Mouse (Mus musculus) adrenal gland, postnatal 4 days (tissue): ENCODE data around the gene Fus. TPM values are rescaled to one million over a fixed set of nuclear protein-coding genes. Genes with fewer than 3 reads are reported as not detected.
"Not testable (repeated sequence)": the region's sequence is repeated elsewhere in the genome, so short reads cannot be mapped to it uniquely, and the experiment has no call there.

Experiments used
- DNase-seq, 2 experiments: peaks; one replicate each; pipeline ENCODE4 v3.0.0; 2021 to 2022; ENCODE audit warnings: low spot score in 2 of 2, mixed read lengths in 2 of 2
- total RNA-seq, 2 experiments: library from RNA; stranded (reverse); gene quantifications; 2 replicates each; pipeline ENCODE4 v1.2.3; 2021

Gene Fus
- total RNA-seq, 2 experiments from 2014 or later = 555 to 559 TPM

DNA sequence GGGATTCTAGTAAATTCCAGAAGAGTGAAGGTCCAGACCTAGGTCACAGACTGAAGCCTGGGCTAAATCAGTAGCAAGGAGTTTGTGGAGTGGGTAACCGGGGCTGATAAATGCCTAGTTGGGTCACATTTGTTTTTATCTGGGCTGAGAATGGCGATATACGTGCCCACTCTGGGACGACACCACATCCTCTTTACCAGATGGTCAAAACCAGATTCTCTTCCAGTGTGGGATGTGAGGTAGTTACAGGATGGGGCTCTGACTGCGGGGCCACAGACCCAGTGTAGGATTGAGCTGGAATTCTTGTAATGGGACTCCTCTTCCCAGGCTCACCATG, 36.9 kb downstream of the Fus start:
- DNase-seq = no peak

DNA sequence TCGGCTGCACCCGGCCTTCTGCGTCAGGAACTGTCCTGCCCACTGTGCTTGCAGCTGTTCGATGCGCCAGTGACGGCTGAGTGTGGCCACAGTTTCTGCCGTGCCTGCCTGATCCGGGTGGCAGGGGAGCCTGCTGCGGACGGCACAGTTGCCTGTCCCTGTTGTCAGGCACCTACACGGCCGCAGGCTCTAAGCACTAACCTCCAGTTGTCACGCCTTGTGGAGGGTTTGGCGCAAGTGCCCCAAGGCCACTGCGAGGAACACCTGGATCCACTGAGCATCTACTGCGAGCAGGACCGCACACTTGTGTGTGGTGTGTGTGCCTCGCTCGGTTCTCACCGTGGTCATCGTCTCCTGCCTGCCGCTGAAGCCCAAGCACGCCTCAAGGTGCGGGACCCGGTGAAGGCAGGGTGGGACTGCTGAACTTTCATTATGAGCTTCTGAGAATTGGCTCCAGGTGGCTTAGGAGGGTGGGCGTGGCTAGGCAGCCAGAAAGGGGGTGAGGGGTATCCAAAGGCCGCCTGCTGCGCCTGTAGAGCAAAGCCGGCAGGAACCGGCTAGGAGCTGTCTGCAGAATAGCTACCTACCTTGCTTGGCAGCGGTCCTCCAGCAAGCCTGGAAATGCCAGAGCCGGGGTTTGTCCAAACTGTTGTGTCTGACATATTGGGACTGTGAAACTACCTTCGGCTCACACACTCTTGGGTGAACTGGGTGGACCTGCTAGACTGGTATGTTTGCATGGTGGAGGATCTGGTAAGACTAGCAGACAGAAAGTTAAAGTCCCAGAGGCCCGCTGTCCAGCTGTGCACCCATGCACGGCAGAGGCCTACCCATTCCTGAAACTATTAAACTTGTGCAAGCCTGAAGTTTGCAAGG, 37.5 kb downstream of the Fus start:
- no peak for DNase-seq

DNA sequence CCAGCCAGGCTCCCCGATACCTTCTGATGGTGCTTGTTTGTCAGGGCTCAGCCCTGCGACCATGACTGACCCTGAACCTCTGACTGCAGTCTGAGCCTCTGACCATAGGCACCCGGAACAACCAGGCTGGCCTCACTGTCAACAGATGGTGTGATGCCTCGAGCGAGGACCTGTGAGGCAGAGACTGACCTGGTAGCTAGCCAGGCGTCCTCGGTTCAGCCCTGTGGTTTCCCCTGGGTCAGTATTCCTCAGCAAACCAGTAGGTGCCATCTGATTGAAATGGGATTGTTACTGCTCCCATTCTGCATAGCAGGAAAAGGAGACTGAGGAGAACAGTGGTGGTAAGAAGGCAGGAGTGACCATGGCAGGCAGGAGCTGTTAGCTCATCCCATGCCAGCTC, 38.9 kb downstream of the Fus start:
- DNase-seq = no peak

DNA sequence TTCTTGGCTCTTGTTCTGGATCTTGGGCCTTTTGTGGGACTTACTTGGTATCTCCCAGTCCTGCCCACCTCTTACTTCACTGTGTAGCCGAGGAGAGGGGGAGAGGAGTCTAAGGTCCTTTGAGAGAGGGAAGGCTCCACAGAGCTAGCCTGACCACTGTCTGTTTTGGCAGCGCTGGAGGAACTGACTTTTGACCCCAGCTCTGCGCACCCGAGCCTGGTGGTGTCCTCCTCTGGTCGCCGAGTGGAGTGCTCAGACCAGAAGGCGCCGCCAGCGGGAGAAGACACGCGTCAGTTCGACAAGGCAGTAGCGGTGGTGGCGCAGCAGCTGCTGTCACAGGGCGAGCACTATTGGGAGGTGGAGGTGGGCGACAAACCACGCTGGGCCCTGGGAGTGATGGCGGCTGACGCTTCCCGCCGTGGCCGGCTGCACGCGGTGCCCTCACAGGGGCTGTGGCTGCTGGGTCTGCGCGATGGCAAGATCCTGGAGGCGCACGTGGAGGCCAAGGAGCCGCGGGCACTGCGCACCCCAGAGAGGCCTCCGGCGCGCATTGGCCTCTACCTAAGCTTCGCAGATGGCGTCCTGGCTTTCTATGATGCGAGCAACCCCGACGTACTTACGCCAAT, 42.6 kb downstream of the Fus start:
- DNase-seq = no peak

DNA sequence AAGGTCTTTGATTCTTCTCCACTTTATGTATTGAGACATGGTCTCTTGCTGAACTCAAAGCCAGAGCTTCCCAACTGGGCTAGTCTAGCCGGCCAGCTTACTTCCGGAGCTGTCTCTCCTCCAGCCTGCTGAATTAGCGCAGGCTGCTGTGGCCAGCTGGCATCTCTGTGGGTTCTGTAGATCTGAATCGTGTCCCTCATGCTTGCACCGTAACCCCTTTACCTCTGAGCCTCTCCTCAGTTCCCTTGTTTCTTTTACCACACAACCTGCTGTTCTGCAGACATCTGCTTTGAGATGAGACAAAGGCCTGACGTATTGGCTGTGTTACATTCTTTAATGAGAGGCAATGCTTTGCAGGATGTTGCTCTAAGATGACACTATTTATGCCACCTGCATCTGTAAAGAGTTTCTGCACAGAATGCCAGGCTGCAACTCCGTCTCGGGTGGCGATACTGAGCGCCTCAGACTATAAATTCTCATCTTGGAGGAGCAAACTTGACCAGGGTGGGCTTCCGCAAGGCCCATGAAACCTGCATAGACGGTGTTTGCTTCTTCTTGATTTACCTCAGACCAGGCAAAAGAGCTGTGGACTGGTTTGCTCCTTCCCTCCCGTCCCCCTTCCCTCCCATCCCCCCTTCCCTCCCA, 45.0 kb downstream of the Fus start:
- DNase-seq = no peak

DNA sequence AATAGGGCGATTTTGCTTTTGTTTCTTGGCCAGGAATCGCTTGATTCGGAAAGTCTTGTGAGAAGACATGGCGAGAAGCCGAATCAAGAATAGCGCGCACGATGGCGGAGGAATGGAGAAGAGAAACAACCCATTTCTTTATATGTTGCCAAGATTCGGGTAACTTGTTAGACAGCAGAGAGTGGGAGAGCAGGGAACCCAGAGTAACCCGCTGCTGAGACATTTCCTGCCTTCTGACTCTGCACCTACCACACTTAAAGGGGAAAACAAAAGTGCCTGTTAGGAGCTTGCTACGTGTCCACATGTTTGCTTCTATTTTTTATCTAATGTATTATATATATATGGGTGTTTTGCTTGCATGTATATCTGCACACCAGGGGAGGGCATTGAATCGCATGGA, 45.9 kb downstream of the Fus start:
- no peak for DNase-seq

DNA sequence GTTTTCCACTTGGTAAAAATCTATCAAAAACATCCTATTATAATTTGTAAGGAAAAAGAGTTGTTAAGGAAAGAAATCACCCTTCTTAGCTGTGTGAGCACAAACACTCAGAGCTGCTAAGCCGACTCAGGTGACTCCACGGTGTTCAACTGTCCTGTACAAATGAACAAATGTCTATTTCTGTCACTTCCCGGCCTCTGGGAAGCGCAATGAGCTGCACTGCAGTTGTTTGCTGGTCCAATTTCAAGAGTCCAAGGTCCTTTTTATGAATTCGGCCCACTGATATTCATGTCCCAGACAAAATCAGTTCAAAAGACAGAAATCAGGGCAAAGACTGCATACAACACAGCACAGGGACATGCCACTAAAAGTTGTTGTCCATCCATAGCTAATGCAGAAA, 48.9 kb downstream of the Fus start:
- not testable (repeated sequence) for DNase-seq

DNA sequence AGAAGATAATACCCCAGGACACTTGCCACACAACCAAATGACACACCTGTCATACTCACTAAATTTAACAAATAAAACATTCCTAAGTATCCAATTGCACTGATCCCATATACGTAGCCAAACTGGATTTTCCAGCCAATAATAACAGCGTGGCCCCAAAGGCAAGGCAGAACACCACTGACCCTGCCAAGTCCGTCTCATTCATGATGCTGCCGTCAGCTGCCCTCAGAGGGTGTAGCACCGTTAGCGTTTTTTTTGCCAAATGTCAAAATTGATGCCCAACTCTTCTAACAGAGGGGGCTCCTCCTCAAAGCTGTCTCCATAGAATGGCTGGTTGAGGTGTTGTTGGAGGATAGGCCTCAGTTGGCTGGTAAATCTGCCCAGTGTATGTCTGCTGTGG, 49.4 kb downstream of the Fus start:
- no peak for DNase-seq

DNA sequence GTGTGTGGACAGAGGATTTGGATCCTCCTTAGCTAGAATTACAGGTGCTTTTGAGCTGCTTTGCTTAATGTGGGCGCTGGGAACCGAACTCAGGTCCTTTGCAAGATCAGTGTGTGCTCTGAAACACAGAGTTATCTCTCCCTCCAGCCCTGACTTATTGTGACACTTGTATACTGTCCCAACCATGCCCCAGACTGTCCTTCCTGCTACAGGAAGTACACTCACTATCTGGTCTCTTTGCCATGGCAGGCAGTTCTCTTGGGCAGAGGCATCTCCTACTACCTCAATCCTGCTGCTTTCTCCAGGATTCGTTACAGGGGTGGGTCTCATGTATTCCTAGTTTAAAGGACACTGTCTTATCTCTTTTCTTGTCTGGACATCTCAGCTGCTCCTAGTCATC, 51.0 kb downstream of the Fus start:
- DNase-seq = no peak

DNA sequence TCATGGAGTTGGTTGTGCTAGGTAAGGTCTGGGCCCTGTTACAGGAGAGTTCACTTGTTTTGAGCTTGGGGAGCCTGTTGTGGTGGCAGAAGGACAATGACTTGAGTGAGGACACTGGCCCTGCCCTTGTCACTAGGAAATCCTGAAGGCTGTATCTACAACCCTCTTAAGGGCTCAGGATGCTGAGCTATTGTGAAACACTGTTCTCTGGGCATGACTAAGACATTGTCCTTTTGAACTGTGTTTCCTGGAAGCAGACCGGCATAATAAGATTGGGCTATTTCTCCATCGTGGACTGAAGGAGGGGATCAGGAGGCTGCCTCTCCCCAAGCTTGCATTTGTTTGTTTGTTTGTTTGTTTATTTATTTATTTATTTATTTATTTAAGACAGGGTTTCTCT, 51.9 kb downstream of the Fus start:
- DNase-seq = no peak

DNA sequence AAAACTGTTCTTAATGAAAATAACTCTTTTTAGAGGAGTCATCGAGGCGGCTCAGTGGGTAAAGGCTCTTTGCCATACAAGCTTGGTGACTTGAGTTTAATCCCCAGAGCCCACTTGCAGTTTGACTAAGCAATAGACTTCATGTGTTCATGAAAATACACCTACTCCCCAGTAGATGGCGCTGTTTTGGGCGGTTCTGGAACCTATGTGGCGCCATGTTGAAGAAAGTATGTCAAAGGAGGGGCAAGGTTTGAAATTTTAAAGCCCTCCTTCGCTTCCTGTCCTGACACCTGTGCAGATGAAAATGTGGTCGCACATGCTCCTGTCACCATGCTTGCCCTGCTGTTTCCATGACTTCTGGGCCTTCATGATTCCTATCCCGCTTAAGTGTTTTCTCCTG, 55.7 kb downstream of the Fus start:
- DNase-seq = no peak

DNA sequence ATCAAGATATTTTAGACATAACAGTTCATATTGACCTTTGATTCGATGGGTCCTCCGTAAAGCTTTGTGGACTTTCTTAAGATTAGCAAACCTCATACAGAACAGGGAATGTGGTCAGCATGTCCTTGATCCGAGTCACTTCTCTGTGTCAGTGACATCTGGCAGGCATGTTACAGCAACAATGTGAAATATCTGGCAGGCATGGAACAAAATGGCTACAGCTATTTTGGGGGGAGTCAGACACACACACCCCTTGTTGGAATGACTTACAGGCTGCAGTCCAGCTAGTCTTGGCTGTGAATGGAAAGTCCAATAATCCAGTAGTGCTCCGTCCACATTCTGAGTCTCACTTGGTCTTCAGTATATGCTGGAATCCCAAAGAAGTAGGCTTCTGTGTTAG, 56.3 kb downstream of the Fus start:
- DNase-seq = no peak

DNA sequence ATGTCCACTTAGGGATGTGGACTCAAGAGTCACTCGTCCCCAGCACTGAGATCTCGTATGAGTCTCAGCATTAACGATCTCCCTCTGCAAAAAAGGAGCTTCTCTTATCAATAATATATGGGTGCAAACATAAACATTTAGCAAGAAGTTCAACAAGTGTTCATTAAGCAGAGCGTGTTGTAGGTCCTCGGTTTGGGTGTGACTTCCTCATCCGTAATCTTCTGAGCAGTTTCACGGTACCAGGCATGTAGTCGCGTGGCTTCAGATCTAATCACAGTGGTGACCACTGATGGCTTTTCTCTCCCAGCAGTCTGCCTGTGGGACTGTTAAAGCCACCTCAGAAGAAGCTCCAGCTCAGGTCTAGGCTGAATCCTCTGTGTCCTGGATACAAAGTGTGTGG, 57.1 kb downstream of the Fus start:
- DNase-seq = no peak

DNA sequence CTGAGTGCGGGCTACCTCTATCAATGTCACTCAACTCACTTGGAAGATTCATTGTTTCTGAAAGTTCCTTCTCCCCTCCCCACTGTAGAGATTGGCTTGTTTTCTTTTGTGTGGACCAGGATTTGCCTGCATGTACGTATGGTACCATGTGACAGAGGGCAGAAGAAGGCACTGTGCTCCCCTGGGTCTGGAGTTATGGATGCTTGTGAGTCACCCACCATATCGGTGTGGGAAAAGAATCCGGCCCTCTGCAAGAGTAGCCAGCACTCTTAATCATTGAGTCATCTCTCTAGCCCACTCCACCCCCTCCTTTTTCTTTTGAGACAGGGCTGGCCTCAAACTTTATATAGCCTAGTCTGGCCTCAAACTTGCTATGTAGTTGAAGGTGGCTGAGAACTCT, 57.7 kb downstream of the Fus start:
- no peak for DNase-seq

DNA sequence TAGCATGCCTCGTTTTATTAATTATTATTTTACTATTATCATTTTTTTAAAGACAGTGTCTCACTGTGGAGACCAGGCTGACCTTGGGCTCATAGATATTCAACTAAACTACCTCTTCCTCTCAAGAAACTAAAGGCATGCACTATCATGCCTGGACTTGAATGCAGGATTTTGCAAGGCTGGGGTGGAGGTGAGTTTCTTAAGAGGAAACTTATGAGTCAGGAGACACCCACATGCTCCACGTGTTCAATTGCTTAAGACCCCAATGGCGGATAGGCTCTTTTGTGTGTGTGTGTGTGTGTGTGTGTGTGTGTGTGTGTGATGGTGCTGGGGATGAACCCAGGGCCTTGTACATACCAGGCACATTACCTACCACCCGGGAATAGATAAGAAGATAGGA, 58.1 kb downstream of the Fus start:
- no peak for DNase-seq

DNA sequence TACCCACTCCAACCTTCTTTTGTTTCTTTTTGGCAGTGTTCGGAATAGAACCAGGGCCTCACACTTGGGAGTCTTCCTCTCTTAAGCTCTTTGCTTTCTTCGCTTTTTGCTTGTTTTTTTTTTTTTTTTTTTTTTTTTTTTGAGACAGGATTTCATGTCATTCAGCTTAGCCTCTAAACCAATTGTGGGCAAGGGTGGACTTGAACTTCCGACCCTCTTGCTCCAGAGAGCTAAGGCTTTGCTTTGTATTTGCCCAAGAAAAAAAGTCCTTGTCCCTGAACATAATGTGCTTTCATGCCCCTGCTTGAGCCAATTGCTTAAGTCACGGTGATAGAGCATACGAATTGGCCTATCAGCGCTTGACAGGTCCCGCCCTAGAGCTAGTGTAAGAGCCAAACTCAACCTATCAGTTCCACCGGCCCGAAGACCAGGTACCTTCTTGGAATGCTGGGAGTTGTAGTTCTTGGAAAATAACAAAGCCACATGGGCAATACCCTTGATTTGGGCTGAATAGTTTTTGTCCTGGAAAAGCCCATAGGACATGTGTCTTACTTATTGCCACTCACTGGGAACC, 64.2 kb downstream of the Fus start:
- no peak for DNase-seq

DNA sequence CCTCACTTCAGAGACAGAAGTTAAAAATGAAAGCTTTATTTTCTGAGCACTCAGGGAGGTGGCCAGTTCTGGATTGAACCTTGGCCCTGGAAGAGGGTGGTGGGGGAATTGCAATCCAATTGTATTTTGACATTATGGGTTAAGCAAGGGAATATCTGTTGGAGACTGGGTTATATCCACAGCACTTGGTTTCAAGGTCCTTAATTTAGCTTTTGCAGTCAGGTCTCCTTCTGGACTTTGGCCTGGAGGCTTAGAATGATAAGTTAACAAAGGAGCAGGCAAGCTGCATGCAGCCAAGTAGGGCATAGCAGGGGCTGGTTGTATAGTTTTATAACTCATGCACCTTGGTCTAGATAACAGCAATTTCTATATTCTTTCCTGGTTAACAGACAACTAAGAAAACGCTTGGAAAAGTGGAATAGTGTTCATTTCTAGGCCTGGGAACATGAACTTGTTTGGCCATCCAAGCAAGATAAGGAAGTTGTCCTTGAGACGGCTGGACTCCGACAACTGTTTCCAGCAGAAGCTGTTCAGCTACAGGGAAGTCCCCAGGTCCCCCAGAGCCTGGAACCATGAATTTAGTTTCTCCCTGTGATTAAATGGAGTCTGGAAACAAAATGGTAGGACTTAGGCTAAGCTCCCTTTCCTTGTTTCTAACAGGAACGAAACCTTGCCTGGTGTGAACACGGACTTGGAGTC, 65.2 kb downstream of the Fus start:
- no peak for DNase-seq

DNA sequence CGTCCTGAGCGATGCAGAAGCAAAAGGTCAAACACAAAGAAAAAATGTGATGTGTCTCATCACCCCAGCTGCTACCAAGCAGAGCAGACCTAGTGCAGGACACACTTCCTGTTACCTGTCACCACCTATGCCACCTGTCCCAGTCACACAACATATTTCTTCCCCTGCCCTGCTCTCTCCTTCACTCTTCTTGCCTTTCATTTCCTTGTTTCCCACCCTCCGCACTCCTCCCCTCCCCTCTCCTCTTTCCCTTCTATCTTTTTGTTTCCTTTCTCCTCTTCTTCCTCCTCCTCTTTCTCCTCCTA, 65.7 kb downstream of the Fus start:
- no peak for DNase-seq

DNA sequence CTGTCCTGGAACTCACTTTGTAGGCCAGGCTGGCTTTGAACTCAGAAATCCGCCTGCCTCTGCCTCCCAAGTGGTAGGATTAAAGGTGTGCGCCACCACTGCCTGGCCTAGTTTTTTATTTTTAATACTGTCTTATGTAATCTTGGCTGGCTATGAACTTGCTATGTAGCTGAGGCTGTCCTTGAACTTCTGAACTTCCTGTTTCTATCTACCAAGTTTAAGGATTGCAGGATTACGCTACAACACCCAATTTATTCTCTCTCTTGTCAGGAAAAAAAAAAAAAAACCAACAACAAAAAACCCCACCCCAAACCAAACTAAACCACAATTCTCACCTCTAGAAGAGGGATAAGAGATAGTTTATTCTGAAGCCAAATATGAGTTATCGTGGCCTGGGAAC, 66.4 kb downstream of the Fus start:
- no peak for DNase-seq
